Mouse (Mus musculus): ENCODE measurements around the gene Gpatch2.

- TF ChIP-seq POLR2A (IDR thresholded peaks at IDR 0.05; ENCODE audit: borderline replicate concordance, low read depth, low read length) = no peak
- no peak for TF ChIP-seq CTCF (IDR thresholded peaks at IDR 0.05; ENCODE audit: low read depth, low read length)
Measured at GRCm38 (mm10) chr1:187348859-187349258, 133.6 kb downstream of the Gpatch2 start.
